20 mouse cellular contexts compared by ENCODE assay signal in the genomic region with DNA sequence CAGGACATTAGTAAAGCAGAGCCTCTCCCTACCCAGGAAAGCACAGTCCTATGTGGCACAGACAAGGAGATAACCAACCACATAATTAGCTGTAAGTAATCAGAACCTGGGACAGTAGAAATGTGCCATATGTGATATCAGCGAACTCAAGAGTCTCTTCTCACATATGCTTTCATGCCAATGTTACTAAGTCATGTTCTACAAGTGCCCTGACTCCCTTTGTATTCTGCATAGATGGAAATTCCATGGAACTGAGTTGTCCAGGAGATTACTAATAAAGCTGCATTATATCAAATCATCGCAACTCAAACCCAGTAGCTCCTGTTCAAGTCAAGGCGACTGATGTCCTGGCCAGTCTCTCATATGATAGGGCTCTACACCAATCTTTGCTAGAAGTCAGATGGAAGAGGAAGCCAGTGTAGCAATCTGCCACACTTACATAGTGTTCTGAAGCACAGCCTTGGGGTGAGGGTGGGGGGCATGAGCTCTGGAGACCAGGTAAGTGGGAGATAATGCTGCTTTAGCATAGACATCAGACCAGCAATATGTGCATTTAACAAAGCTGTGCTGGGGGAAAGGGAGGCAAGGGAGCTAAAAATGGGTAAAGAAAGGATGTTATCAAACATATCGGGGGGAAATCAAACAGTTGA. TPM values are rescaled to one million over a fixed set of nuclear protein-coding genes. Genes with fewer than 3 reads are reported as not detected.
DNase-seq lines count a peak whose midpoint lies in the region; ATAC-seq lines count a peak whose summit lies in the region.
"Had no signal": no experiment of that assay in that cellular context is flagged by ENCODE, and none has a peak within 500 bp of the region (broad histone marks: within the 10 kb centered on the region; RNA-seq: fewer than 3 reads in every experiment).

No protein-coding gene starts in this region.

- WGBS in heart, embryonic 13.5 days = 38% methylated on average over 4 of the region's 4 CpGs
- 84% methylated on average over 4 of the region's 4 CpGs for WGBS in heart, embryonic 10.5 days
- WGBS in intestine, embryonic 14.5 days = 90% methylated on average over 4 of the region's 4 CpGs
- WGBS in intestine, embryonic 16.5 days = 88% methylated on average over 4 of the region's 4 CpGs

- no peak overlapping the region for H3K4me3 ChIP-seq in heart, embryonic 13.5 days
- H3K4me3 ChIP-seq in heart, embryonic 10.5 days = no peak overlapping the region
- no peak overlapping the region for H3K4me3 ChIP-seq in intestine, embryonic 14.5 days (ENCODE audit: low read depth, low read length)
- H3K4me3 ChIP-seq in intestine, embryonic 16.5 days (ENCODE audit: low read length) = no peak overlapping the region
- H3K4me3 ChIP-seq: embryonic facial prominence, embryonic 12.5 days; forebrain, embryonic 15.5 days; hindbrain, embryonic 13.5 days; intestine, embryonic 15.5 days; kidney, embryonic 15.5 days had no signal

- H3K9ac ChIP-seq in heart, embryonic 13.5 days = no peak overlapping the region
- no peak overlapping the region for H3K9ac ChIP-seq in intestine, embryonic 14.5 days (ENCODE audit: low read length)
- no peak overlapping the region for H3K9ac ChIP-seq in intestine, embryonic 16.5 days (ENCODE audit: low read depth, low read length)
- H3K9ac ChIP-seq: embryonic facial prominence, embryonic 12.5 days; forebrain, embryonic 15.5 days; hindbrain, embryonic 13.5 days; intestine, embryonic 15.5 days; kidney, embryonic 15.5 days had no signal

- ATAC-seq in heart, embryonic 13.5 days (ENCODE audit: extremely low read depth, insufficient number of reproducible peaks, low FRiP score, low TSS enrichment) = no peak; the same call in 1 of the 2 replicates
- no peak for ATAC-seq in intestine, embryonic 14.5 days (replicated peaks; ENCODE audit: low FRiP score, low TSS enrichment, low read depth)
- ATAC-seq in intestine, embryonic 16.5 days = no peak
- ATAC-seq: forebrain, embryonic 15.5 days; hindbrain, postnatal 0 days; intestine, embryonic 15.5 days had no signal

- H3K27me3 ChIP-seq in heart, embryonic 13.5 days (replicated peaks) = no peaks in the 10 kb centered on the region
- H3K27me3 ChIP-seq in heart, embryonic 10.5 days (ENCODE audit: insufficient read depth, poor library complexity, severe bottlenecking) = no peaks in the 10 kb centered on the region
- H3K27me3 ChIP-seq in intestine, embryonic 14.5 days (replicated peaks; ENCODE audit: control insufficient read depth, insufficient read depth, low read length) = no peaks in the 10 kb centered on the region
- H3K27me3 ChIP-seq in intestine, embryonic 16.5 days (replicated peaks; ENCODE audit: control insufficient read depth, insufficient read depth, low read length) = no peaks in the 10 kb centered on the region
- H3K27me3 ChIP-seq: embryonic facial prominence, embryonic 12.5 days; forebrain, embryonic 15.5 days; hindbrain, embryonic 13.5 days; intestine, embryonic 15.5 days; kidney, embryonic 15.5 days had no signal

- peaks cover 29% of the 10 kb centered on the region for H3K4me1 ChIP-seq in heart, embryonic 13.5 days
- 0 out of 2 replicates have a peak, but pooled peaks cover 9% of the 10 kb centered on the region for H3K4me1 ChIP-seq in heart, embryonic 10.5 days
- no peaks in the 10 kb centered on the region for H3K4me1 ChIP-seq in intestine, embryonic 14.5 days (replicated peaks; ENCODE audit: control insufficient read depth, insufficient read depth, low read length)
- no peaks in the 10 kb centered on the region for H3K4me1 ChIP-seq in intestine, embryonic 16.5 days (ENCODE audit: control insufficient read depth, insufficient read depth, low read length)
- H3K4me1 ChIP-seq: embryonic facial prominence, embryonic 12.5 days; forebrain, embryonic 15.5 days; hindbrain, embryonic 13.5 days; intestine, embryonic 15.5 days; kidney, embryonic 15.5 days had no signal

- peak; percentile 68 for DNase-seq in heart, adult 11 months
- DNase-seq in heart, postnatal 14 days = no peak
- DNase-seq in heart, embryonic 10.5 days (ENCODE audit: low spot score) = no peak
- DNase-seq in intestine, embryonic 14.5 days (ENCODE audit: low spot score) = peak; percentile 9
- DNase-seq in gastrocnemius, postnatal 25 days = no peak
- DNase-seq: adrenal gland, postnatal 10 days; cerebellum, adult 11-12 months; cerebellum, adult 9-10 months; cerebellum, postnatal 25 days; kidney, adult 2 months had no signal

- peak overlapping the region; percentile 91 for H3K27ac ChIP-seq in heart, embryonic 13.5 days (replicated peaks)
- H3K27ac ChIP-seq in heart, embryonic 10.5 days = no peak overlapping the region
- no peak overlapping the region for H3K27ac ChIP-seq in intestine, embryonic 14.5 days (ENCODE audit: low read depth)
- H3K27ac ChIP-seq in intestine, embryonic 16.5 days (ENCODE audit: low read length) = no peak overlapping the region
- H3K27ac ChIP-seq: embryonic facial prominence, embryonic 12.5 days; forebrain, embryonic 15.5 days; hindbrain, embryonic 13.5 days; hindbrain, postnatal 0 days; intestine, embryonic 15.5 days; kidney, embryonic 15.5 days had no signal

- H3K9me3 ChIP-seq in heart, embryonic 13.5 days = no peaks in the 10 kb centered on the region
- H3K9me3 ChIP-seq in heart, embryonic 10.5 days = no peaks in the 10 kb centered on the region
- H3K9me3 ChIP-seq in intestine, embryonic 14.5 days (ENCODE audit: control insufficient read depth, low read length) = no peaks in the 10 kb centered on the region
- no peaks in the 10 kb centered on the region for H3K9me3 ChIP-seq in intestine, embryonic 16.5 days (ENCODE audit: control insufficient read depth, low read length)
- H3K9me3 ChIP-seq: embryonic facial prominence, embryonic 12.5 days; forebrain, embryonic 15.5 days; hindbrain, embryonic 13.5 days; intestine, embryonic 15.5 days had no signal

- intact Hi-C loops in heart, postnatal 14 days (cut with DNase I) = loop anchor here (5.0 kb wide), 1 partner anchor 69 kb away; no protein-coding TSS in a partner anchor

- peak overlapping the region; percentile 36 for H3K4me2 ChIP-seq in heart, embryonic 13.5 days
- no peak overlapping the region for H3K4me2 ChIP-seq in intestine, embryonic 14.5 days (ENCODE audit: low read length)
- no peak overlapping the region for H3K4me2 ChIP-seq in intestine, embryonic 16.5 days (ENCODE audit: low read depth, low read length)
- H3K4me2 ChIP-seq: embryonic facial prominence, embryonic 12.5 days; forebrain, embryonic 15.5 days; hindbrain, embryonic 13.5 days; intestine, embryonic 15.5 days; kidney, embryonic 15.5 days had no signal

- 0 out of 2 replicates have a peak, but pooled peaks cover 1% of the 10 kb centered on the region for H3K36me3 ChIP-seq in heart, embryonic 13.5 days
- no peaks in the 10 kb centered on the region for H3K36me3 ChIP-seq in heart, embryonic 10.5 days
- H3K36me3 ChIP-seq in intestine, embryonic 14.5 days (ENCODE audit: control insufficient read depth, insufficient read depth, low read length) = no peaks in the 10 kb centered on the region
- H3K36me3 ChIP-seq in intestine, embryonic 16.5 days (ENCODE audit: control insufficient read depth, insufficient read depth, low read length) = no peaks in the 10 kb centered on the region
- H3K36me3 ChIP-seq: embryonic facial prominence, embryonic 12.5 days; forebrain, embryonic 15.5 days; hindbrain, embryonic 13.5 days; intestine, embryonic 15.5 days; kidney, embryonic 15.5 days had no signal

RNA-seq across cellular contexts. Expression of a gene that starts 2.9 kb away (rescaled TPM):
- 10 to 100 TPM; 17.9 to 18.0 TPM for total RNA-seq in heart, postnatal 14 days (2021)
- 32.2 and 35.2 TPM in 2 replicates for polyA plus RNA-seq in heart, embryonic 13.5 days (2015; fragmentation: Nextera tagmentation; extraction: Ambion mirVana)
- 11.0 and 15.9 TPM in 2 replicates for polyA plus RNA-seq in heart, embryonic 10.5 days (2016; fragmentation: Nextera tagmentation; extraction: Ambion mirVana)
- polyA plus RNA-seq in intestine, embryonic 14.5 days (2014; fragmentation: Nextera tagmentation; extraction: Ambion mirVana) = 0.22 and 0.51 TPM in 2 replicates
- polyA plus RNA-seq in intestine, embryonic 16.5 days (2015; fragmentation: Nextera tagmentation; extraction: Ambion mirVana) = 0.51 and 0.59 TPM in 2 replicates
- 10 to 100 TPM; 37.4 to 44.4 TPM for total RNA-seq in gastrocnemius, postnatal 25 days (2021)
- total RNA-seq: hematopoietic stem cell, adult 5-6 weeks; MEL had no signal

Comparison
In these comparisons a context has a peak if more than half of its experiments do, and no peak if none do; other contexts are left out.
1. DNase-seq: peak in heart, adult 11 months (single experiment) and intestine, embryonic 14.5 days (single experiment); none in heart, postnatal 14 days (0 of 2), heart, embryonic 10.5 days (single experiment) and gastrocnemius, postnatal 25 days (single experiment).